Mouse (Mus musculus): ENCODE results near the gene Nckap5. TPM values are rescaled to one million over a fixed set of nuclear protein-coding genes. Genes with fewer than 3 reads are reported as not detected.

Gene Nckap5
- polyA plus RNA-seq, 1 experiment: 3.1 TPM

DNA sequence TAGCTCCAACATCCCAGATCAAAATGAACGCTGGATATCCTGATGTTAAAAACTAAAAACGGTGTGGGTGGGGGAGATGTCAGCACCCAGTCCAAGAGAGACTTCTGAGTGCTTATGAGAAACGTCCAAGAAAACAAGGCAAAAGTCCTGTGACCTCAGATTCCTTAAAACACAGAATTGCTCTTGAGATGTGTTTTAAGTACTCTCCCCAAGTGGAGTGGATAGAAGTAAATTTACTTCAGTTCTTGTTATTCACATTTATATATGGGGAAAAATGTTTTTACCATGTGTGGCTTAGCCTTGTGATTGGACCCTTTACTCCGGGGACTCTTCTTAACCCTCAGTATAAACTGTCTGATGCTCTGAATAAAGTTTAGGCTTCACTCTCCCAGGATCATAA is 640.2 kb downstream of the Nckap5 start:
- no peak overlapping the region for H3K27ac ChIP-seq (ENCODE audit: insufficient read depth, low read depth, low read length)
- H3K27me3 ChIP-seq (replicated peaks; ENCODE audit: control insufficient read depth, insufficient read depth, low read length): no peaks in the 10 kb centered on the region
- DNase-seq: no peak
- H3K36me3 ChIP-seq (ENCODE audit: control insufficient read depth, insufficient read depth, low read length): no peaks in the 10 kb centered on the region
- TF ChIP-seq CTCF (conservative IDR thresholded peaks at IDR 0.05; ENCODE audit: insufficient read depth, insufficient read length, low read depth, low read length) (no peak), POLR2A (IDR thresholded peaks at IDR 0.05; ENCODE audit: low read depth, low read length) (no peak)
- no peaks in the 10 kb centered on the region for H3K4me1 ChIP-seq (ENCODE audit: control insufficient read depth, insufficient read depth, low read length)
- WGBS: 77% methylated on average over 4 of the region's 4 CpGs
- H3K4me3 ChIP-seq (ENCODE audit: insufficient read depth, low read depth, low read length): no peak overlapping the region

DNA sequence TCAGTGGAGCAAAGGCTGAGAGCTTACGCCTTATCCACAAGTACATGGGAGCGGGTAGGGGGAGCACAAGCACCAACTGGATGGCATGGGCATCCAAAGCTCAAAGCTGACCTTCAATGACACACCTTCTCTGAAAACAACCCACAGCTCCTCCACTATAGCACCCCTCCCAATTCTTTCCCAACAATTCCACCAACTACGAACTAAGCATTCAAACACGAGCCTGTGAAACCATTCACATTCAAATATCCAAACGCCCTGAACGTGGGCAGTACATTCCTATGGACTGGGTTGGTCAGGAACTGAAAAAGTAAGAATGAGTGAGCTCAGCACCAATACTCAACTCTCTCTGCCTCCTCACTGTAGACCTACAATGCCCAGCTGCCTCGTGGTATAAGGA is 646.8 kb downstream of the Nckap5 start:
- Histone ChIP-seq H3K4me3 (ENCODE audit: insufficient read depth, low read depth, low read length) (no peak overlapping the region), H3K27me3 (replicated peaks; ENCODE audit: control insufficient read depth, insufficient read depth, low read length) (no peaks in the 10 kb centered on the region), H3K27ac (ENCODE audit: insufficient read depth, low read depth, low read length) (no peak overlapping the region), H3K4me1 (ENCODE audit: control insufficient read depth, insufficient read depth, low read length) (no peaks in the 10 kb centered on the region), H3K36me3 (ENCODE audit: control insufficient read depth, insufficient read depth, low read length) (no peaks in the 10 kb centered on the region)
- TF ChIP-seq POLR2A (IDR thresholded peaks at IDR 0.05; ENCODE audit: low read depth, low read length): no peak
- no peak for TF ChIP-seq CTCF (conservative IDR thresholded peaks at IDR 0.05; ENCODE audit: insufficient read depth, insufficient read length, low read depth, low read length)
- no peak for DNase-seq
- WGBS: 94% methylated on average over 7 of the region's 7 CpGs

DNA sequence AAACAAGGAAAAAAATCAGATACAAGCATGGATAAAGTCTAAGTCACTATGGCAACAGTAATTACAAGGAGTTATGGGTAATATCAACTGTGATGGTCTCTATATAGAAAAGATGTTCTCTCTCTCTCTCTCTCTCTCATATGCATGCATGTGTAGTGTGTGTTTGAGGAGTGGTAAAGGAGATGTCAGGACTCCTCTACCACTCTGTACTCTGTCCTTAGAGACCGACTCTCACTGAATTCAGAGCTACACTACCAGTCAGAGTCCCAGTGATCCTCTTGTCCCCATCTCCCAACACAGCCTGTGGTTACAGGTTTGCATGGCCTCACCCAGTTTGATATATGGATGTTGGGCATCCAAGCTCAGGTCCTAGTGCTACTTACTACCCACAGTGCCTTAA is 662.0 kb downstream of the Nckap5 start:
- WGBS: 87% methylated on average over 1 of the region's 1 CpGs
- TF ChIP-seq CTCF (conservative IDR thresholded peaks at IDR 0.05; ENCODE audit: insufficient read depth, insufficient read length, low read depth, low read length): no peak
- no peak for TF ChIP-seq POLR2A (IDR thresholded peaks at IDR 0.05; ENCODE audit: low read depth, low read length)
- H3K36me3 ChIP-seq (ENCODE audit: control insufficient read depth, insufficient read depth, low read length): no peaks in the 10 kb centered on the region

GRCm38 (mm10) chr1:126168131-126168530 is 662.5 kb downstream of the Nckap5 start:
- WGBS: 68% methylated on average over 2 of the region's 2 CpGs
- H3K27me3 ChIP-seq (replicated peaks; ENCODE audit: control insufficient read depth, insufficient read depth, low read length): no peaks in the 10 kb centered on the region
- no peak for DNase-seq
- H3K27ac ChIP-seq (ENCODE audit: insufficient read depth, low read depth, low read length): no peak overlapping the region
- no peak overlapping the region for H3K4me3 ChIP-seq (ENCODE audit: insufficient read depth, low read depth, low read length)
- no peaks in the 10 kb centered on the region for H3K36me3 ChIP-seq (ENCODE audit: control insufficient read depth, insufficient read depth, low read length)
- H3K4me1 ChIP-seq (ENCODE audit: control insufficient read depth, insufficient read depth, low read length): no peaks in the 10 kb centered on the region
- TF ChIP-seq CTCF (conservative IDR thresholded peaks at IDR 0.05; ENCODE audit: insufficient read depth, insufficient read length, low read depth, low read length) (no peak), POLR2A (IDR thresholded peaks at IDR 0.05; ENCODE audit: low read depth, low read length) (no peak)

More for the DNA sequence above, 662.0 kb downstream of the Nckap5 start:
- H3K4me1 ChIP-seq (ENCODE audit: control insufficient read depth, insufficient read depth, low read length): no peaks in the 10 kb centered on the region
- H3K27me3 ChIP-seq (replicated peaks; ENCODE audit: control insufficient read depth, insufficient read depth, low read length): no peaks in the 10 kb centered on the region
- no peak overlapping the region for H3K27ac ChIP-seq (ENCODE audit: insufficient read depth, low read depth, low read length)
- H3K4me3 ChIP-seq (ENCODE audit: insufficient read depth, low read depth, low read length): no peak overlapping the region
- no peak for DNase-seq

DNA sequence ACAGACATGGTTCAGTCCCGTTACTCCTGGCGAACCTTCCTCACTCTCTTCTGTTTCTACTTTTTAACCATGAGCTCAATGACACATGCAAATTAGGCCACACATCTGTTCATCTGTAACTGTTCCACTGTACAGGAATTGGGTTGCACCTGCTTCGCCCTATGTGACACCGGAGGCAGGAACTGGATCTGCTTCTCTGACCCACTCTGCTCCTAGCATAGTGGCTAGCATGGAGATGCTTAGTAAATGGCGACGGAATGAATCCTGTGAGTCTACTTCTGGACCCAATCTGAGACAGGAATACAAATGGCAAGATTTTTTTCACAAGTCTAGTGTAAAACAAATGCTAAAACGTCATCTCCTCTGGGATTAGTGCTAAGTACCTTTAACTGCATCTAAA is 663.1 kb downstream of the Nckap5 start:
- DNase-seq: no peak
- no peaks in the 10 kb centered on the region for H3K27me3 ChIP-seq (replicated peaks; ENCODE audit: control insufficient read depth, insufficient read depth, low read length)
- no peaks in the 10 kb centered on the region for H3K4me1 ChIP-seq (ENCODE audit: control insufficient read depth, insufficient read depth, low read length)
- no peaks in the 10 kb centered on the region for H3K36me3 ChIP-seq (ENCODE audit: control insufficient read depth, insufficient read depth, low read length)
- TF ChIP-seq POLR2A (IDR thresholded peaks at IDR 0.05; ENCODE audit: low read depth, low read length): no peak
- TF ChIP-seq CTCF (conservative IDR thresholded peaks at IDR 0.05; ENCODE audit: insufficient read depth, insufficient read length, low read depth, low read length): no peak
- no peak overlapping the region for H3K27ac ChIP-seq (ENCODE audit: insufficient read depth, low read depth, low read length)
- 70% methylated on average over 7 of the region's 7 CpGs for WGBS
- H3K4me3 ChIP-seq (ENCODE audit: insufficient read depth, low read depth, low read length): no peak overlapping the region

GRCm38 (mm10) chr1:126159287-126159686 is 671.3 kb downstream of the Nckap5 start:
- no peak for DNase-seq
- Histone ChIP-seq H3K27ac (ENCODE audit: insufficient read depth, low read depth, low read length) (no peak overlapping the region), H3K36me3 (ENCODE audit: control insufficient read depth, insufficient read depth, low read length) (no peaks in the 10 kb centered on the region), H3K4me1 (ENCODE audit: control insufficient read depth, insufficient read depth, low read length) (no peaks in the 10 kb centered on the region), H3K27me3 (replicated peaks; ENCODE audit: control insufficient read depth, insufficient read depth, low read length) (no peaks in the 10 kb centered on the region), H3K4me3 (ENCODE audit: insufficient read depth, low read depth, low read length) (no peak overlapping the region)
- 66% methylated on average over 6 of the region's 6 CpGs for WGBS
- no peak for TF ChIP-seq CTCF (conservative IDR thresholded peaks at IDR 0.05; ENCODE audit: insufficient read depth, insufficient read length, low read depth, low read length)

- TF ChIP-seq POLR2A (IDR thresholded peaks at IDR 0.05; ENCODE audit: low read depth, low read length): no peak
- no peak for TF ChIP-seq CTCF (conservative IDR thresholded peaks at IDR 0.05; ENCODE audit: insufficient read depth, insufficient read length, low read depth, low read length)
- Histone ChIP-seq H3K4me1 (ENCODE audit: control insufficient read depth, insufficient read depth, low read length) (no peaks in the 10 kb centered on the region), H3K27ac (ENCODE audit: insufficient read depth, low read depth, low read length) (no peak overlapping the region), H3K4me3 (ENCODE audit: insufficient read depth, low read depth, low read length) (no peak overlapping the region), H3K27me3 (replicated peaks; ENCODE audit: control insufficient read depth, insufficient read depth, low read length) (no peaks in the 10 kb centered on the region), H3K36me3 (ENCODE audit: control insufficient read depth, insufficient read depth, low read length) (no peaks in the 10 kb centered on the region)
- DNase-seq: no peak
- 69% methylated on average over 5 of the region's 5 CpGs for WGBS
Observed at GRCm38 (mm10) chr1:126155816-126156215, 674.8 kb downstream of the Nckap5 start.
